Mouse (Mus musculus) hindbrain, embryonic 12.5 days (tissue): ENCODE results near the gene Gm20388. TPM values are rescaled to one million over a fixed set of nuclear protein-coding genes. Genes with fewer than 3 reads are reported as not detected.

Source experiments
- ATAC-seq: fragments of 200-750 bp; cut with Nextera tagmentation; 2 replicates; pipeline ENCODE4 v1.8.0; 2017; ENCODE audit warnings: moderate TSS enrichment; ENCODE audit not compliant: low FRiP score
- H3K27ac ChIP-seq: fragments of 300-500 bp; sonication (generic); 2 replicates; pipeline ENCODE4 v1.5.1; 2016; ENCODE audit warnings: mild to moderate bottlenecking
- H3K27me3 ChIP-seq: fragments of 300-500 bp; sonication (generic); 2 replicates; pipeline ENCODE4 v1.6.1; 2016; ENCODE audit warnings: mild to moderate bottlenecking
- H3K36me3 ChIP-seq: fragments of 300-500 bp; sonication (generic); 2 replicates; pipeline ENCODE4 v1.6.1; 2016; ENCODE audit warnings: mild to moderate bottlenecking
- H3K4me1 ChIP-seq: fragments of 300-500 bp; sonication (generic); 2 replicates; pipeline ENCODE4 v1.6.1; 2016
- H3K4me2 ChIP-seq: fragments of 300-500 bp; sonication (generic); replicated peaks from 2 replicates; pipeline ENCODE4 v1.6.1; 2016; ENCODE audit warnings: mild to moderate bottlenecking
- H3K4me3 ChIP-seq: fragments of 300-500 bp; sonication (generic); 2 replicates; pipeline ENCODE4 v1.5.1; 2016; ENCODE audit warnings: mild to moderate bottlenecking
- H3K9ac ChIP-seq: fragments of 300-500 bp; sonication (generic); 2 replicates; pipeline ENCODE4 v1.6.1; 2016; ENCODE audit warnings: mild to moderate bottlenecking, moderate library complexity
- H3K9me3 ChIP-seq: fragments of 300-500 bp; sonication (generic); replicated peaks from 2 replicates; pipeline ENCODE4 v1.6.1; 2016; ENCODE audit warnings: mild to moderate bottlenecking
- WGBS: fragments of 180-500 bp; shearing (Covaris S2); methylation state at CpG from one replicate; pipeline ENCODE4 v1.1.7; 2016; 5-methylcytosine and 5-hydroxymethylcytosine counted together
- polyA plus RNA-seq: library from polyadenylated mRNA; unstranded; fragments of >200 nt; fragmentation: Nextera tagmentation; extraction: Ambion mirVana; gene quantifications from 2 replicates; pipeline ENCODE4 v1.2.1, GENCODE M21; 2016

Gm20388 gene
- polyA plus RNA-seq, 1 experiment from 2014 or later = not detected

GRCm38 (mm10) chr8:122556030-122557009 is 2645.7 kb downstream of the Gm20388 start:
- WGBS = 74% methylated on average over 12 of the region's 12 CpGs
- no peak overlapping the region for H3K27ac ChIP-seq

GRCm38 (mm10) chr8:122557248-122558038 is 2646.8 kb downstream of the Gm20388 start:
- 49% methylated on average over 10 of the region's 10 CpGs for WGBS
- Histone ChIP-seq H3K4me3 (no peak overlapping the region), H3K4me2 (no peak overlapping the region), H3K27ac (no peak overlapping the region), H3K4me1 (peaks cover 17% of the 10 kb centered on the region; the same call in 1 of the 2 replicates), H3K9me3 (no peaks in the 10 kb centered on the region), H3K27me3 (no peaks in the 10 kb centered on the region), H3K9ac (no peak overlapping the region), H3K36me3 (no peaks in the 10 kb centered on the region)
- ATAC-seq = no peak

More at GRCm38 (mm10) chr8:122556030-122557009, 2645.7 kb downstream of the Gm20388 start:
- H3K4me2 ChIP-seq = no peak overlapping the region
- H3K4me3 ChIP-seq = no peak overlapping the region
- ATAC-seq = no peak
- H3K36me3 ChIP-seq = no peaks in the 10 kb centered on the region
- H3K4me1 ChIP-seq = peaks cover 19% of the 10 kb centered on the region; the same call in 1 of the 2 replicates
- H3K9me3 ChIP-seq = no peaks in the 10 kb centered on the region
- H3K27me3 ChIP-seq = peaks cover 9% of the 10 kb centered on the region
- no peak overlapping the region for H3K9ac ChIP-seq

GRCm38 (mm10) chr8:122558671-122559349 is 2648.2 kb downstream of the Gm20388 start:
- H3K36me3 ChIP-seq = no peaks in the 10 kb centered on the region
- H3K4me1 ChIP-seq = peaks cover 17% of the 10 kb centered on the region; the same call in 1 of the 2 replicates
- no peak for ATAC-seq
- 31% methylated on average over 6 of the region's 12 CpGs for WGBS
- no peak overlapping the region for H3K9ac ChIP-seq
- no peak overlapping the region for H3K27ac ChIP-seq
- no peak overlapping the region for H3K4me3 ChIP-seq
- no peaks in the 10 kb centered on the region for H3K27me3 ChIP-seq
- no peaks in the 10 kb centered on the region for H3K9me3 ChIP-seq
- H3K4me2 ChIP-seq = no peak overlapping the region

- Histone ChIP-seq H3K27me3 (no peaks in the 10 kb centered on the region), H3K4me2 (no peak overlapping the region), H3K9ac (no peak overlapping the region), H3K4me1 (peaks cover 17% of the 10 kb centered on the region), H3K4me3 (no peak overlapping the region), H3K36me3 (no peaks in the 10 kb centered on the region), H3K27ac (no peak overlapping the region), H3K9me3 (no peaks in the 10 kb centered on the region)
- no peak for ATAC-seq
- 84% methylated on average over 5 of the region's 5 CpGs for WGBS
Observed at GRCm38 (mm10) chr8:122561199-122561598, 2650.6 kb downstream of the Gm20388 start.

GRCm38 (mm10) chr8:122564363-122565352 is 2654.0 kb downstream of the Gm20388 start:
- 0 out of 2 replicates have a peak, but pooled peaks cover 2% of the 10 kb centered on the region for H3K36me3 ChIP-seq
- H3K9ac ChIP-seq = no peak overlapping the region
- WGBS = 86% methylated on average over 25 of the region's 25 CpGs
- H3K9me3 ChIP-seq = no peaks in the 10 kb centered on the region
- ATAC-seq = no peak
- no peaks in the 10 kb centered on the region for H3K27me3 ChIP-seq
- no peak overlapping the region for H3K4me2 ChIP-seq
- no peak overlapping the region for H3K27ac ChIP-seq
- H3K4me1 ChIP-seq = peaks cover 23% of the 10 kb centered on the region
- no peak overlapping the region for H3K4me3 ChIP-seq

GRCm38 (mm10) chr8:122566766-122567165 is 2656.1 kb downstream of the Gm20388 start:
- Histone ChIP-seq H3K9ac (peak overlapping the region; percentile 83), H3K36me3 (peaks cover 23% of the 10 kb centered on the region), H3K4me1 (peaks cover 24% of the 10 kb centered on the region), H3K4me3 (peak overlapping the region; percentile 78), H3K27me3 (no peaks in the 10 kb centered on the region), H3K4me2 (peak overlapping the region; percentile 91), H3K9me3 (no peaks in the 10 kb centered on the region), H3K27ac (peak overlapping the region; percentile 86)
- WGBS = 43% methylated on average over 6 of the region's 6 CpGs
- ATAC-seq = peak; percentile 20; the same call in 1 of the 2 replicates

GRCm38 (mm10) chr8:122567361-122568108 is 2656.9 kb downstream of the Gm20388 start, which contains the start of gene Cdt1:
Gene Cdt1, plus strand, starts transcription at chr8:122568015.
- Histone ChIP-seq H3K27ac (peak within 1 kb of the TSS; percentile 86), H3K36me3 (peaks cover 31% of the 10 kb centered on the region), H3K27me3 (no peaks in the 10 kb centered on the region), H3K4me3 (peak within 1 kb of the TSS; percentile 78), H3K4me1 (peaks cover 24% of the 10 kb centered on the region), H3K9me3 (no peaks in the 10 kb centered on the region), H3K4me2 (peak within 1 kb of the TSS; percentile 91), H3K9ac (peak within 1 kb of the TSS; percentile 83)
- ATAC-seq = peak; percentile 97
- WGBS = under 1% methylated on average over 62 of the region's 62 CpGs

GRCm38 (mm10) chr8:122568109-122568504 is 2657.5 kb downstream of the Gm20388 start:
- peak; percentile 51 for ATAC-seq
- under 1% methylated on average over 34 of the region's 34 CpGs for WGBS
- H3K36me3 ChIP-seq = peaks cover 35% of the 10 kb centered on the region

GRCm38 (mm10) chr8:122568881-122569309 is 2658.3 kb downstream of the Gm20388 start:
- ATAC-seq = no peak
- Histone ChIP-seq H3K9me3 (no peaks in the 10 kb centered on the region), H3K27me3 (no peaks in the 10 kb centered on the region), H3K36me3 (peaks cover 35% of the 10 kb centered on the region), H3K9ac (peak overlapping the region; percentile 83), H3K4me3 (peak overlapping the region; percentile 78), H3K4me2 (peak overlapping the region; percentile 91), H3K4me1 (peaks cover 31% of the 10 kb centered on the region), H3K27ac (no peak overlapping the region)
- WGBS = 8% methylated on average over 10 of the region's 10 CpGs

More at GRCm38 (mm10) chr8:122568109-122568504, 2657.5 kb downstream of the Gm20388 start:
- Histone ChIP-seq H3K9ac (peak overlapping the region; percentile 83), H3K27me3 (no peaks in the 10 kb centered on the region), H3K9me3 (no peaks in the 10 kb centered on the region), H3K4me3 (peak overlapping the region; percentile 78), H3K4me1 (peaks cover 25% of the 10 kb centered on the region), H3K4me2 (peak overlapping the region; percentile 91), H3K27ac (peak overlapping the region; percentile 86)

GRCm38 (mm10) chr8:122569329-122569728 is 2658.7 kb downstream of the Gm20388 start:
- peak overlapping the region; percentile 91 for H3K4me2 ChIP-seq
- H3K4me3 ChIP-seq = peak overlapping the region; percentile 78
- H3K9ac ChIP-seq = peak overlapping the region; percentile 83
- peaks cover 33% of the 10 kb centered on the region for H3K4me1 ChIP-seq
- 68% methylated on average over 9 of the region's 9 CpGs for WGBS
- ATAC-seq = no peak
- H3K27me3 ChIP-seq = no peaks in the 10 kb centered on the region
- H3K9me3 ChIP-seq = no peaks in the 10 kb centered on the region
- H3K36me3 ChIP-seq = peaks cover 39% of the 10 kb centered on the region
- no peak overlapping the region for H3K27ac ChIP-seq
